Mouse (Mus musculus) liver, embryonic 14.5 days (tissue): ENCODE data around the gene D5Ertd579e. TPM values are rescaled to one million over a fixed set of nuclear protein-coding genes. Genes with fewer than 3 reads are reported as not detected.
A peak's percentile ranks its signal among the peaks of the same experiment; 100 is the strongest.

Experiments
- ATAC-seq: fragments of 200-750 bp; cut with Nextera tagmentation; 2 replicates; pipeline ENCODE4 v1.8.0; 2017; ENCODE audit warnings: moderate number of reproducible peaks, mild to moderate bottlenecking, moderate library complexity; ENCODE audit not compliant: insufficient read depth
- DNase-seq, 3 experiments: peaks; one replicate each; pipeline ENCODE4 v3.0.0-alpha.2; 2012 to 2013; ENCODE audit warnings: low read depth in 3 of 3, low spot score in 3 of 3
- H3K27ac ChIP-seq: fragments of 300-500 bp; sonication (generic); 2 replicates; pipeline ENCODE4 v1.5.1; 2014; ENCODE audit warnings: moderate library complexity, mild to moderate bottlenecking, control low read depth, inconsistent platforms
- H3K27me3 ChIP-seq: fragments of 300-500 bp; sonication (generic); 2 replicates; pipeline ENCODE4 v1.6.1; 2014; ENCODE audit warnings: mild to moderate bottlenecking, low read length, moderate library complexity; ENCODE audit not compliant: control insufficient read depth, insufficient read depth
- H3K36me3 ChIP-seq: fragments of 300-500 bp; sonication (generic); replicated peaks from 2 replicates; pipeline ENCODE4 v1.6.1; 2014; ENCODE audit warnings: low read depth; ENCODE audit not compliant: control insufficient read depth, insufficient read depth
- H3K4me1 ChIP-seq, 2 experiments: fragments of 200-500 bp in 1 of 2; fragments of 300-500 bp in 1 of 2; sonication (generic) in 1 of 2; replicated peaks; 2 replicates each; pipeline ENCODE4 v1.6.1; 2012 to 2014; ENCODE audit warnings: antibody characterized with exemption in 1 of 2, inconsistent platforms in 1 of 2, low read length in 1 of 2; ENCODE audit not compliant: control insufficient read depth in 2 of 2, insufficient read depth in 2 of 2
- H3K4me2 ChIP-seq: fragments of 300-500 bp; sonication (generic); 2 replicates; pipeline ENCODE4 v1.6.1; 2014; ENCODE audit warnings: low read depth, mild to moderate bottlenecking, control low read depth, moderate library complexity
- H3K4me3 ChIP-seq, 2 experiments: fragments of 200-500 bp in 1 of 2; fragments of 300-500 bp in 1 of 2; sonication (generic) in 1 of 2; 2 replicates each; pipeline ENCODE4 v1.5.1; 2012 to 2014; ENCODE audit warnings: low read depth in 2 of 2, low read length in 2 of 2, mild to moderate bottlenecking in 2 of 2, control low read depth in 1 of 2, inconsistent platforms in 1 of 2, moderate library complexity in 1 of 2; ENCODE audit not compliant: insufficient read depth in 1 of 2
- H3K9ac ChIP-seq: fragments of 300-500 bp; sonication (generic); replicated peaks from 2 replicates; pipeline ENCODE4 v1.6.1; 2014; ENCODE audit warnings: mild to moderate bottlenecking, control low read depth, moderate library complexity
- H3K9me3 ChIP-seq: fragments of 300-500 bp; sonication (generic); 2 replicates; pipeline ENCODE4 v1.6.1; 2016; ENCODE audit warnings: low read length, mixed read lengths; ENCODE audit not compliant: control insufficient read depth
- CTCF ChIP-seq: IDR thresholded peaks from 2 replicates; pipeline ENCODE4 v1.5.1; 2016; ENCODE audit warnings: antibody characterized with exemption, low read depth, control low read depth
- EP300 ChIP-seq: IDR thresholded peaks from 2 replicates; pipeline ENCODE4 v1.6.1; 2016; ENCODE audit warnings: antibody characterized with exemption, low read depth
- WGBS: fragments of 180-500 bp; shearing (Covaris S2); extraction: QIAGEN DNeasy Blood & Tissue Kit; methylation state at CpG from one replicate; pipeline ENCODE4 v1.1.7; 2014; ENCODE audit not compliant: insufficient replicate concordance; 5-methylcytosine and 5-hydroxymethylcytosine counted together
- polyA plus RNA-seq, 2 experiments: library from polyadenylated mRNA; depleted of rRNA in 1 of 2; stranded (reverse) in 1 of 2; unstranded in 1 of 2; fragments of >200 nt; fragmentation: Nextera tagmentation in 1 of 2; extraction: Ambion mirVana in 1 of 2; gene quantifications; 2 replicates each; pipeline versions ENCODE4 v1.2.1 to v1.2.3; 2012 to 2014

Gene D5Ertd579e
- polyA plus RNA-seq, 2 experiments: 16.2 to 22.7 TPM

GRCm38 (mm10) chr5:36571371-36571770 is 124.5 kb downstream of the D5Ertd579e start:
- Histone ChIP-seq H3K9me3 (no peaks in the 10 kb centered on the region), H3K4me2 (no peak overlapping the region), H3K27ac (no peak overlapping the region), H3K36me3 (peaks cover 3% of the 10 kb centered on the region; the same call in 1 of the 2 replicates), H3K4me3 (no peak overlapping the region), H3K9ac (no peak overlapping the region), H3K27me3 (no peaks in the 10 kb centered on the region), H3K4me1 (peaks cover 22 to 39% of the 10 kb centered on the region in 2 experiments)
- 87% methylated on average over 16 of the region's 16 CpGs for WGBS
- no peak for TF ChIP-seq CTCF
- TF ChIP-seq EP300: no peak
- DNase-seq (no peak), ATAC-seq (no peak)

GRCm38 (mm10) chr5:36570546-36571245 is 125.1 kb downstream of the D5Ertd579e start:
- ATAC-seq: no peak

GRCm38 (mm10) chr5:36570098-36570497 is 125.7 kb downstream of the D5Ertd579e start:
- WGBS: 82% methylated on average over 7 of the region's 7 CpGs
- Histone ChIP-seq H3K4me1 (peaks cover 22 to 34% of the 10 kb centered on the region in 2 experiments), H3K36me3 (peaks cover 3% of the 10 kb centered on the region; the same call in 1 of the 2 replicates), H3K4me3 (no peak overlapping the region), H3K27ac (no peak overlapping the region), H3K27me3 (no peaks in the 10 kb centered on the region), H3K9me3 (no peaks in the 10 kb centered on the region), H3K9ac (no peak overlapping the region), H3K4me2 (no peak overlapping the region)
- TF ChIP-seq EP300 (no peak), CTCF (no peak)
- ATAC-seq (no peak), DNase-seq (no peak)

More at GRCm38 (mm10) chr5:36570546-36571245, 125.1 kb downstream of the D5Ertd579e start:
- peaks cover 22 to 36% of the 10 kb centered on the region in 2 experiments for H3K4me1 ChIP-seq
- TF ChIP-seq EP300: no peak
- TF ChIP-seq CTCF: no peak
- H3K9me3 ChIP-seq: no peaks in the 10 kb centered on the region
- DNase-seq: no peak
- H3K4me2 ChIP-seq: no peak overlapping the region
- WGBS: 77% methylated on average over 4 of the region's 4 CpGs
- no peaks in the 10 kb centered on the region for H3K27me3 ChIP-seq
- peaks cover 3% of the 10 kb centered on the region; the same call in 1 of the 2 replicates for H3K36me3 ChIP-seq
- H3K4me3 ChIP-seq: no peak overlapping the region
- H3K27ac ChIP-seq: no peak overlapping the region
- no peak overlapping the region for H3K9ac ChIP-seq

- no peaks in the 10 kb centered on the region for H3K27me3 ChIP-seq
Measured at GRCm38 (mm10) chr5:36568118-36568517, 127.7 kb downstream of the D5Ertd579e start.

GRCm38 (mm10) chr5:36567627-36568026 is 128.2 kb downstream of the D5Ertd579e start:
- DNase-seq: no peak
- H3K9me3 ChIP-seq: no peaks in the 10 kb centered on the region
- 50% methylated on average over 2 of the region's 2 CpGs for WGBS
- ATAC-seq: no peak
- peaks cover 3% of the 10 kb centered on the region; the same call in 1 of the 2 replicates for H3K36me3 ChIP-seq
- H3K4me1 ChIP-seq: peaks cover 4 to 30% of the 10 kb centered on the region in 2 experiments
- no peak overlapping the region for H3K9ac ChIP-seq
- no peak overlapping the region for H3K27ac ChIP-seq
- no peak overlapping the region for H3K4me2 ChIP-seq
- no peak for TF ChIP-seq CTCF
- no peak for TF ChIP-seq EP300
- no peak overlapping the region for H3K4me3 ChIP-seq
- no peaks in the 10 kb centered on the region for H3K27me3 ChIP-seq

More at GRCm38 (mm10) chr5:36568118-36568517, 127.7 kb downstream of the D5Ertd579e start:
- TF ChIP-seq CTCF (no peak), EP300 (no peak)
- Histone ChIP-seq H3K4me1 (peaks cover 9 to 30% of the 10 kb centered on the region in 2 experiments), H3K36me3 (peaks cover 3% of the 10 kb centered on the region; the same call in 1 of the 2 replicates), H3K9me3 (no peaks in the 10 kb centered on the region), H3K9ac (no peak overlapping the region), H3K4me2 (no peak overlapping the region), H3K4me3 (no peak overlapping the region), H3K27ac (no peak overlapping the region)
- WGBS: 74% methylated on average over 4 of the region's 4 CpGs
- ATAC-seq (peak; percentile 53; the same call in 1 of the 2 replicates), DNase-seq (no peak)
